Mouse (Mus musculus): ENCODE data around the gene Mdm2.

- TF ChIP-seq CTCF (IDR thresholded peaks at IDR 0.05; ENCODE audit: borderline replicate concordance, control insufficient read depth, extremely low read depth, insufficient read depth, low read length, poor library complexity): no peak
- no peak for TF ChIP-seq POLR2A (IDR thresholded peaks at IDR 0.05; ENCODE audit: control insufficient read depth, extremely low read depth, insufficient read depth, low read length, poor library complexity)
These were observed 13.7 kb upstream of the Mdm2 start for GRCm38 (mm10) chr10:117724136-117724718.

Data from thymus, adult 2 months (tissue).